Mouse (Mus musculus) heart, postnatal 14 days (tissue): Measurements from ENCODE around the gene 9630041A04Rik. TPM values are rescaled to one million over a fixed set of nuclear protein-coding genes. Genes with fewer than 3 reads are reported as not detected.
A peak's percentile ranks its signal among the peaks of the same experiment; 100 is the strongest.

Experiments used
- DNase-seq, 2 experiments: peaks; one replicate each; pipeline ENCODE4 v3.0.0; 2021 to 2022
- intact Hi-C: fragments of 180-260 bp; cut with DNase I; formaldehyde crosslinking; loops from one replicate; pipeline ENCODE4 v1.15.1; 2025
- long read RNA-seq, 2 experiments: library from polyadenylated mRNA; stranded (forward); transcript quantifications; one replicate each; pipeline ENCODE4 v2.0.0; 2021
- total RNA-seq, 2 experiments: library from RNA; stranded (reverse); gene quantifications; 2 replicates each; pipeline ENCODE4 v1.2.3; 2021

9630041A04Rik gene
- total RNA-seq = not detected
- long read RNA-seq, experiment 1 = 0 reads
- long read RNA-seq, experiment 2 = 0 reads

DNA sequence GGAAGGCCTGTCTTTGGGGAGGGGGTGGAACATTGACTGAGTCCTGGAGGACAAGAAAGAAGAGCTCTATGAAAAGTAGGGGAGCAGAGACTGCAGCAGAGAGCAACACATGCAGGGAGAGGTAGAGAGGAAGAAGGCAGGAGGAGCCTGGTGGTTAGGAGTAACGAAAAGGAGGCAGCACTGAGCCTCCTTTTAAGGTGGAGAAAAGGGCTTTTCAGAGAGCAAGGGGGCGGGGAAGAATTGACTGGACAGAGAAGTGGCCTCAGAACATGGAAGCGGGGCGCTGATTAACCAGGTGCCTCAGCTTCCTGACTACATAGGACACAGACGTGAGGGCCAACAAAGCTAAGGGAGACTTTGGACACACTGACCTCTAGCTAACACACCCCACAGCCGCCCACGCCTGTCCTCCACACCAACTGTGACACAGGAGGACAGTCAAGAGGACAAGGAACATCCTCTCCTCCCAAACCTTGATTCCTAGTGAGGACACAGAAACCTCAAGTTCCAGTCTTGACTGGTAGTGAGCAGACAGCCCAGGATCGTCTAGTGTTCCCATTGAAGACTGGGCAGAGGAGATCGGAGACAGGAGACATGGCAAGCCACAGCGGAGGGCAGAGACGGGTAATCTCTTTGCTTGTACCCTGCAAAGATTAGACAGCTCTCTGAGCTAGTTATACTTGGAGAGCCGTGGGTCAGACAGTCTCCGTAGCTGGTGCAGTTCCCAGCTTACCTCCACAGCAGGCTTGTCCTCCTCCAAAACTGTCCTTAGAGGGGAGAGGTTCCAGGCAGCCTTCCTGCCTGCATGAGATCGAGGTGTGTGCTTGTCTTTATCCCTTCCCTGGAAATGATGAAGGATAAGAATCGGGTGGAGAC, at the start of gene 9630041A04Rik:
TSS of gene 9630041A04Rik (plus strand) at position 246 of the 876 bp plus-strand sequence.
- DNase-seq = no peak
- intact Hi-C loops = no loop called here

DNA sequence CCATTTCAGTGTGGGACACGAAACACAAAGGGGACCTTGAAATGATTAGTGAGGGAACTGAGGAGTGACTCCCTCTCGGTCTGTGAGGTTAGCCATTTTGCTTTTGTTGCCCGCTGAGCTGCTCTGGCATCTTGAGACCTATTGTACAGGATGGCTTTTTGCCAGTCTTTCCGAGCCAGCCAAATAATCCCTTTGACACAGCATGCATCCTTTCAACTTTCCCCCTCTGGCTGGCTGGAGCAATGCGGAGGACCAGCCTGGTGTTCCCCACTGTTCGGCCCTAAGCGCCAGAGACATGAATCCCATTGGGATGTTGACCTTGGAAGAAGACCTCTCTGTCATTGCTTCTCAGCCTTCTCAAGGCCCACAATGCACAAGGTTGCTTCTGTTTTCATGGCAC, 37.7 kb upstream of the 9630041A04Rik start:
- intact Hi-C loops = no loop called here
- DNase-seq = no peak

DNA sequence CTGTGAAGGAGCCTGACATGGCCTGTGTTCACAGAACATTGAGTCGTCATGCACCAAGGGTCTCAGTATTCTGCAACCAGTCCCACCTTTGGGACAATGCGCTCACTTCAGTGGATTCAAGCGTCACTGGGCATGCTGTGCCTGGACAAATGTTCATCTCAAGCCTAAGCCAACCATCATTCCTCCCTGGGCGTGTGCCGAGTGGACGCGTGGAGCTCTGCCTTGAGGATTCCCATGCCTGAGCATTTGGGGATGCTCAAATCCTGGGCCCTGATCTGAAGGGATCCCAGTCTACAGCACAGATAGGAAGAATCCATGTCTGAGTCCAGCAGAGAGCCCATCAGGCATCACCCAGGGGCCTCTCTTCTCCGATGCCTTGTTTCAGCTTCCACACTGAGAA, 36.0 kb upstream of the 9630041A04Rik start:
- DNase-seq = no peak
- intact Hi-C loops = no loop called here

DNA sequence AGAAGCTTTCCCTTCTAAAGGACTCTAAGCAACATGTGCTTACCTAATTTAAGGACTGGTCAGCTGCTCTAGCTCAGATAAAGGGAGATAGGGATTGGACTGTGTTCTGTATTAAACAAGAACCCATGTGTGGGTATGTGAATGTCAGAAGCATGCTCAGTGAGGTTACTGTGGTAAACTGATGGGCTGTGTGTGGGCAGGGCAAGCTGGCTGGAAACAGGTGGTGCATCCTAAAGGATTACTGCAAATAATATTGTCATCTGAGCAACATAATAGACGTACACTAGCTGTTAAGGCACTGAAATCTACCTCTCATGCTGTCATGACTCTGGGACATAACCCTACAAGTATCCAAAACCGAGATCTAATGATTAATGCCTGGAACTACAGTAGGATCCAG, 28.0 kb upstream of the 9630041A04Rik start:
- DNase-seq = no peak
- intact Hi-C loops = no loop called here

DNA sequence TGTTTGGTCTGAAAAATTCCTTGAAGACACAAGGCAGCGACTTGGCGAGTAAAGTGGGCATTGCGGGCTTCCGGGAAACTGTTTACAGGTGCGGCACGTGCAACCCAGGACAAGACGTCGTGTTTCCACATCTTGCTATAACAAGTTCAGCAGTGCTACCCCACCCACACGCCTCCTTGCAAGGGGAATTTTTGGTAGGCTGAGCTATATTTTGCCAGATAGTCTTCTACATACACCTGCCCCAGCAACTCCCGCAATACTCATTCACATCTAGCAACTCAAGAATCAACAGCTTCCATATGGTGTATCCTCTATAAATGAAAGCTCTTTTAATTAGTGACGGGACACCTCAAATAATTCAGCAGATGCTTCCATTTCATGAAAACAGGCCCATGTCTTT, 20.5 kb upstream of the 9630041A04Rik start:
- intact Hi-C loops = no loop called here
- no peak for DNase-seq

DNA sequence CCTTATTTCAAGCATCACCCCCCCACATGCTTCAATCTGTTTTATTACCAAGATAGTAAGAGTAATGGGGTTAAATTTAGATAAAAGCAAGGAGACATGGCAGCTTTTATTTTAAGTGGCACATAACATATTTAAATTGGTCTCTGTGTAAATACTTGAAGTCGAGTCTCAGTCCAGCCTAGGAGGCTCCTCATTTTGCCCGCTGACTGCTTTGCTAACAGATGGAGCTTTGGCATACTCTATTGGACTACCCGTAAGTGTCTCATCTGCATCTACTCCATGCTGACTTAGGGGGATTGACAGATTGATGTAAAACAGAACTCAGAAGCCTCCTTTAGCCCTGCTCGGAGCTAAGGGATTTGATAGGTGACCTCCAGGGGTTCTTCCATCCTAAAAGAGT, 17.7 kb upstream of the 9630041A04Rik start:
- no peak for DNase-seq
- intact Hi-C loops = no loop called here

DNA sequence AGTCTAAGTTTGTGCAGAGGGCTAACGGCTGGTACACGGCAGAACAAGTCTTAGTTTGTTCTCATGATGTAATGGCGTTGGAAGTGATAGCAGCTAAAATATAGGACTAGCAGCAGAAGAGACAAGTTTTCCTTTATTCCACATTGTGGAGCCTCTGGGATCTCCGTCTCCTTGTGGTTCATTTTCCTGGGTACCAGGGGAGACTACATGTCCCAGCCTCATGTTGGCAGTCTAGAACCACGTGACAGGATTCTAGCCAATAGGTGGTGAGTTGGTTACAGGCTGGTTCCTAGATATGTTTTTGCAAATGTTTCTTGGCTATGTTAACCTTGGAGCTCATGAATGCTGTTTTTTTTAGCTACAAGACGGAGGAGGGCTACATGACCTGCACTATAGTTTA, 15.9 kb upstream of the 9630041A04Rik start:
- intact Hi-C loops = no loop called here
- DNase-seq = no peak

DNA sequence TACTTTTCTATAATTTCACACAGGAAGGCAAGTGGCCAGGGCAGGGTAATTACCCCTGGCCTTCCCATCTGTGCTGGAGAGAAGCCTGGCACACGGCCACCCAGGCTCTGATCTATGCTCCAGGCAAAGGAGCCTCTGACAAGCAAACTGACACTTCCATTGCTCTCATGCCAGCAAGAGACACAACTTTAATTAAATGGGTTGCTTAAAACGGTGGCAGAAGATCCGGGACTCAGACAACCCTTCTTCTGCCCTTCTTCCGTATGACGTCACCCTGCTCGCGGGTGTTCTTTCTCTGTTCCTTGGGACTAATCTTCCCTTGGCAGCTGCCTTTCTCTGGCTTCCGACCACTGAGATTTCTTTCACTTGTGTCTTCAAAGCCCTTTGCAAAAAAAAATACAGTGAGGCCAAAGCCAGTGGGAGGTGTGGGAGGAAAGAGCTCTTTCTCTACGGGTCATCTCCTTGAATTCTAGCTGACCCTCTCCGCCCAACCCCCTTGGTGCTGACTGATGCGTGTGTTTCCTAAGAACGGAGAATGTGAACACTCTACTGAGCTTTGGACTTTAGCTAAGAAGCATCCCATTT, 932 bp downstream of the 9630041A04Rik start:
- intact Hi-C loops = no loop called here
- peak; percentile 51 to 56 for DNase-seq

DNA sequence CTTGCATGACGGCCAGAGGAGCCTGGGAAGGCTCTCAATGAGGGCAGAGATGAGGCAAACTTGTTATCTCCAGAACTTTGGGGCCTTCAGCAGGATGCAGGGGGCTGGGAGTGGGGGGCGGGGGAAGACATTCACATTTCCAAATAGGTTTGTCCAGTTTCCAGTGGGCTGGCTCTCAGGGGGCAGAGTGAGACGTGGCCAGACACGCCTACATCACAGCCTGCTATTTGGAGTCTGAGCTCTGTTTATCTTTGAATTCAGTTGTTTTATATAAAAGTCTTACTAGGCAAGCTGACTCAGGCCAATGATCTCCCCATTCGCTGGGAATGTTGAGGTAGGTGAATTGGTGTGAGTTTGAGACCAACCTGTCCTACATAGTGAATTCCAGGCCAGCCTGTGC, 1.5 kb downstream of the 9630041A04Rik start:
- intact Hi-C loops = no loop called here

DNA sequence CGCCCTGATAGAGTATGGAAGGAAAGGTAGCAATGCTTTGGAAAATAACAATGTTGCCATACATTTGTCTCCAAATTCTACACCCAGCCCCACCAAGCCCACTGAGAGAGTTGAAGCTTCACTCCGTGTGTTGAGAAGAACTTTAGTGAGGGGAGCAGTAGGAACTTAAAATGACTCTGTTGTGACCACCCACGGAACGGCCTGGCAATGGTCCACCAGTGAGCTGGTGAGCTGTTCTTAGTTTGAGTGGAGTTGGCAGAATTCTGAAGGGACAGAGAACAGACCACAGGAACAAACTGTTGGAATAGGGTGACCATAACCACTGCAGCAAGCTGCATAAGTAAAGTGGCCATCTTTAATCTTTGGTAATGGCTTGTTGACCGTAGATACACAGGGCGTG, 7.0 kb downstream of the 9630041A04Rik start:
- no peak for DNase-seq
- intact Hi-C loops = no loop called here

More for the DNA sequence above, 1.5 kb downstream of the 9630041A04Rik start:
- peak; percentile 27 to 42 for DNase-seq

DNA sequence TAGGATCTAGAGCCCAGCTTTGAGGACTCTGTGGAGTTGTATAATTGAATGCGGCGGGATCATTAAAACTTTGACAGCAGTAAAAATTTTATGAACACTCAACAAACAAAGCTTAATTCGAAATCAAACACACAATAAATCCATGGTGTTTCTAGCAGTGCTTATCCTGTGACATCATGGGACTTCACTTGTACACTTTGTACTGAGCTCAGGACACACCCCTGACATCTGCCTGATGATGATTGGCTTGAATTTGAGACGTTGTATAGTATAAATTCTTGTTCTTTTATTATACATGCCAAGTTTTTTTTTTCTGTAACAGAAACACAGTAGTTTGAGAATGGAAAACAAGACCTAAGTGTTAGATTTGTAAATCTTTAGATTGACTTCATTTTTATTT, 8.4 kb downstream of the 9630041A04Rik start:
- intact Hi-C loops = no loop called here
- DNase-seq = no peak

DNA sequence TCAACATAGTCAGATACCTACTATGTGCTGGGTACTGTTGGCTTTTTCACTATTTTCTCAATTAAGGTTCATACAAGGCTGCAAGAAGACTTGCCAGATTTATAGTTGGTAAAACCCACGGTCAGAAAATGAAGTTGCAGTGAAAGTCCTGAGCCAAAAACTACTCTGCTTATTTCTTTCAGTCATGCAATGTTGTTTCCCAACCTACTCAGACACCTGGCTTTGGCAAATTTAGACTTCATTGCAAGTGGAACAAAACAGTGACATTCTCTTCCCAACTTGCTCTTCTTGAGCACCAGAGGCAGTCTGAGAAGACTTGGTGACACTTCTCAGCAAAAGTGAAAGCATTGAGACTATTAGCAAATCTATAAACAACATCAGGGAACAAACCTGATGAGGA, 13.7 kb downstream of the 9630041A04Rik start:
- intact Hi-C loops = no loop called here
- DNase-seq = no peak

DNA sequence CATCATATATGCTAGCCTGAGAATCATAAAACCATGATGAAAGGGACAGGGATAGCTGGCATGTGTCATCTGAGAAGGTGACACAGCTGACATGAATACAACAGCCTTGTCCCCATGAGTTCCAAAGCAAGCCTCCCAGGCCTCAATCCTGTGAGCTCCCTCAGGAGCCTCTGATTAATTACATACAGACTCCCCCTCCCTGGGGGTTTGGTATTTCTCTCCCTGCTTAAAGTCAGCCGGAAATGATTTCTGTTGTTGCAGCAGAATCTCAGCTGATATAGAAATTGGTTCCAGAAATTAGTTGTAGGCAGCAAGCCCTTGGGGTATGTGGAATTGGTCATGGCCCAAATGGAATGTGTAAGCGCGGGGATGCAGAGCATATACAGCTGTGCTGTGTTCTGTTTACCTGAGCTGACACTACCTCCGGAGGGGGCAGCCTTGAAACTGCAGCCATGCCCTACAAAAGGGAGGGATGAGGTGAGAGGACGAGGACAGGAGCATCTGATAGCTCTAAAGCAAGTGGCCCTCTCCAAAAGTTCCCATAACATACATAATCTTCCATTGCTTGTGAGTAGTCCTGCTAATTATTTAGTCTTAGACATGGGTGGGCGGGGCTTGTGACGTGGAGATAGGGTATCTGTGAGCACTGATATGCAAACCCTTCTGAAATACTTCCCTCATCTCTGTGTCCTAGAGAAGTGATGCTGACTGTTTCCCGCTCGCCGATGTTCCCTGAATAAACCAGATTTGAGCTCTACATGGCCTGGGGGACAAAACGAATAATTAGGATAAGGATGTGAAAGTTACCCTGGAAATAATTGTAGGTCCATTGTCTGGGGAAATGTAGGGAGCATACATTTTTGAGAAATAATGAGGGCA, 15.7 kb downstream of the 9630041A04Rik start:
- intact Hi-C loops = no loop called here
- DNase-seq = no peak

DNA sequence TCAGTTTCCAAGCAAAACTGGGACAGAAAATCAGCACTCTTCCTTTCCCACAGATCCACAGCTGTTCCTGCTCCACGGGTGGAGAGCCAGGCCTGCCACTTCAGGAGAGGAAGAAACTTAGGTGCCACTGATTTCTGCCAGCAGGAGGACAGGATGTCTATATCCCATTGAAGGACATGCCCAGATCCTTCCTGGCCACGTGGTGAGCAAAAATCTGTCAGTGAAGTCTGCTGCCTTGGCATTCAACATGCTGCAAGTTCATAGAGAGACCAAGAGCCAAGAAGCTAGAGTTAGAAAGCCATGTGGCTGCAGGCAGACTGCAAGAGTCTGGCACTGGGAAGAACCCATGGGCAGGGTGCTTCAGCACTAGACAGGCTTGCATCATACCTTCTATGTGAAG, 21.7 kb downstream of the 9630041A04Rik start:
- intact Hi-C loops = no loop called here
- DNase-seq = no peak

DNA sequence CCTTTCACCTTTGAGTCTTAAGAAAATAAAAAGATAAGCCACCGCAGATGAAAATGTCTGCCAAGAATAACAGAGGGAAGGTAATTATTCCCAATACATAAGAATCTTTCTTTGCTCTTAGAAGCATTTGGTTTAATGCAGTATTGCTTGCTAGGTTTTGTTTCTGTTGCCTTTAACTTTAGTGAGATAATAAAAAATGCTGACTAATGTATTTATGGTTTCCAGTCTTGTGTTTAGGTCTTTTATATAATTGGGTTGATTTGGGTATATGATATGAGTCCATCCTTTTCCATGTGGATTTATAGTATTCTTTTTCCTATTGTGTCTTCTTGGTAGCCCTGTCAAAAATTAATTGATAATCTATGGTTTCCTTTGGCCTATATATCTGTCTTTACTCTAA, 36.2 kb downstream of the 9630041A04Rik start:
- intact Hi-C loops = no loop called here
- no peak for DNase-seq

DNA sequence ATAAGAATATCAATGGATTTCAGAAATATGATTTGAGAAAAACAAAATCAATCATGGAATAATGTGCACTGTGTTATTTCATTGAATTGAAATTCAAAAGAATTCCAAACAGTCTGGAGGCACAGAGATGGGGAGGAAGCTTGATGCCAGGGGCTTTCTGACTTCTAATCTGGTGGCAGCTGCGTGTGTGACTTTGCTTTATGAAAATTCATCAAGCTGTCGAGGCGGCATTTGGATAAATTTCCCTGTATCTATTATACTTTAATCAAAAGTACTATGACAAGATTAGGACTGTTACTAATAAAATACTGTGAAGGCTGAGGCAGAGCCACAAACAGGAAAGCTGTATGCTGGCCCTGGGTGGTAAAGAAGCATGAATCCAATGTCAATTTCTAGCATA, 41.8 kb downstream of the 9630041A04Rik start:
- intact Hi-C loops = no loop called here
- no peak for DNase-seq

DNA sequence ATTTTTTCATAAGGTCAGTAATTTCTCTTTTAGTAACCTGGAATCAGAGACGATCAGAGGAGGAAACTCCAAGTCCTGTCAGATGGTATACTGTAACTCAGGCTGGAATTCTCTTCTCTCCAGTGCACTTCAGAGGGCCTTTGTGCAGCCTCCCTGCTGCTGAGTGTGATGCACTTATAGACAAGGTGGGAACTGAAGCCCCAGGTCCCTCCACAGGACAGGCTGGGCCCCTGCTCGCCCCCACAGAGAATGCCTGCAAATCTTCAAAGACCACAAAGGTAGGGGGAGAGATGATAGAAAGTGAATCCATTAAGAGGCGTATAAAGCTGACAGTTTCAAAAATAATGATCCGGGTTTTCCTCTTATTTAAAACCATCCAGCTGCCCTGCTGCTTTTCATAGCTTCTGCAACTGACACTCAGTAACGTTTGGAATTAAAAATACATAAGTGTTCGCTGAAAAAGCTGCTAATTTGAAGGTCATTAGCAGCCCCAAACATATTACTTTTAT, 46.2 kb downstream of the 9630041A04Rik start:
- intact Hi-C loops = no loop called here
- DNase-seq = no peak

DNA sequence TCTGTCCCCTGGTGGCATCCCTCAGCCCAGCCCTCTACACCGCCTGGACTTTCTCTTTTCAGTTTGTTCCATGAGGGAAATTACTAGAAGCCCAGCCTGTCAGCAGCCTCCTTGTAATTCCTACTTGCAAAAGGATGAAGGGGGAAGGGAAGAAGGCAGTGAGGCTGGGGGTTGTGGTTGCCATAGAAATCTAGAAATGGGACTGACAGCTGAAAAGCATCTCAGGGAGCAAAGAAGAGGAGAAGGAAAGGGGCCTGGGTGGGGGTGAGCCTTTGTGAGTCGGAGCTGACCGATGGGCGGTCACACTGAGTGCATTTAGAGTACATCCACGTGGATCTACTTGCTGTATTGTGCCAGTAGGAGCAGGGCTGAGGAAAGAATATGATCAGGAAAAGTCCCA, 47.2 kb downstream of the 9630041A04Rik start:
- intact Hi-C loops = no loop called here
- no peak for DNase-seq

DNA sequence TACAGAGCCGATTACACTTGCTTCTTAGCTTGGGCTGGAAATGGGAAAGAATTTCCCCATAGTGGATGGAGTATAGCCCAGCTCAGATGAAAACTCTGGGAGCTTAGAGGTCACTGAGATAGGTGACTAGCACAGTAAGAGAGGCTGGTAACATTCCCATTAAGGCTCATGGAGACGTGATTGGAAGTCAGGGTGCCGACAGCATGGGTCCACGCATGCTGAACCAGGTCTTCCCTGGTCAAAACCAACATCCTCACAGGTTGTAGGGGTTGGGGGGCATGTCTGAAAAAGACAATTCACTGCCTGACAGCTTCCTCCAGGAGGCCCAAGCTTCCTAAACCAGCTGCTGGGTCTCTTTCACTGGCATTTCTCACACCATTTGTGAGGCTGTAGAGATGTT, 47.9 kb downstream of the 9630041A04Rik start:
- no peak for DNase-seq
- intact Hi-C loops = no loop called here

DNA sequence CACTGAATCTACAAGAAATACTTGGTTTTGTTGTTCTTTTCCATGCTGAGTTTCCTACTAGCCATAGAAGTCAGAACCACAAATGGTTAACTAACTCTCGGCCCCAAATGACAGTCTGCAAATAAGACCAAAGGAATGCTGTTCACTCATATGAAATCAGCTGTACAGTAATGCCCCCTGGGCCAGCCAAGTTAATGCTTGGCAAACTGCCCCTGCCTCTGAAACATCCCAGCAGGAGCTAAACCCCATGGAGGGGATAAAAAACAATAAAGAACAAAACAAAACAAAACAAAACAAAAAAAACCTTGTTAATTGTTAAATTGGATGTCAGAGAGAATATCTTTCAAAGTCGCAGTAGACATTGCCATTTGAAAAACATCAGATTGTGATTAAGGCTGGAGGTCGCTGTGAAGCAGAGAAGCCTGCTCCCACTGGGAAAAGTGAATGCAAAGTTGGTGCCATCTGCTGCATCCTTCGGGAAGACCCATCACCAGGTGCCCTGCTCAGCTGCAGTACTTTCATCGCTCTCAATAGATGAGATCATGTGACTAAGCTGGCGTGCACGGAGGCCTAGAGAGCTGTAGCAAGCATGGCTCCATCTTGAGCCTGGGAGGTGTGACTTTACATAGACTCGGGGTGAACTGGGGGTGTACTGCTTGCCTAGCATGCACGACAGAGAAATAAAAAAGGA, 49.7 kb downstream of the 9630041A04Rik start:
- intact Hi-C loops = no loop called here
- DNase-seq = peak in 1 of 2 experiments; percentile 46
